Mouse (Mus musculus) CD8-positive naive resting alpha-beta T cell, adult 57 days (primary cell): ENCODE results near the gene Lztr1. TPM values are rescaled to one million over a fixed set of nuclear protein-coding genes. Genes with fewer than 3 reads are reported as not detected.

ENCODE experiments used
- total RNA-seq: library from RNA; stranded (reverse); gene quantifications from one replicate; pipeline ENCODE4 v1.2.4, GENCODE M21; 2023

Gene Lztr1
- total RNA-seq: 73.7 TPM

DNA sequence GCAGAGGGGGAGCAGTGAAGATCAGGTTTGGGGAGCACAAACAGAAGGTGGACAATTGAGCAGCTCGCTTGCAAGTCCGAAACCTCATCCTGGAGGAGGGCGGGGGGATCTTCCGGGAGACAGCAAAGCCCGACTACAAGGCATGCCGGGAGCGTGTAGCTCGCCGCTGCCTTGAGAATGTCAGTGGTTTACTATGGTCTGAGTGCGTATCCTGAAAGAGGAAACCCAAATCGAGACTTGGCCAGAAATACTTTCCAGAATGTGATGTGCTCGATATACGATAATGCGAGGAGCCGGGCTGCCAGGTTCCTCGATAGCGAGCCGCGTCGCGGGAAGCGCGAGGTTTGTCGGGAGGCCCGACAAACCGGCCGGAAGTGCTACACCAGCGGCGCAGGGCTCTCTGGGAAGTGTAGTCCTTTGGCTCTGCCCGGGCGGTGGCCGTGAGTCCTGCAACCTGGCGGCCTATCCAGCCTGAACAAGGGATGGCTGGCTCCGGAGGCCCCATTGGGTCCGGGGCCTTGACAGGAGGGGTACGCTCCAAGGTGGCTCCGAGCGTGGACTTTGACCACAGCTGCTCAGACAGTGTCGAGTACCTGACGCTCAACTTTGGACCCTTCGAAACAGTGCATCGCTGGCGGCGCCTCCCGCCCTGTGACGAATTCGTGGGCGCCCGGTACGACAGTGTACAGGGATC lies at the start of gene Lztr1:
TSS of gene Lztr1 (plus strand) at position 143 of the 694 bp plus-strand sequence.

DNA sequence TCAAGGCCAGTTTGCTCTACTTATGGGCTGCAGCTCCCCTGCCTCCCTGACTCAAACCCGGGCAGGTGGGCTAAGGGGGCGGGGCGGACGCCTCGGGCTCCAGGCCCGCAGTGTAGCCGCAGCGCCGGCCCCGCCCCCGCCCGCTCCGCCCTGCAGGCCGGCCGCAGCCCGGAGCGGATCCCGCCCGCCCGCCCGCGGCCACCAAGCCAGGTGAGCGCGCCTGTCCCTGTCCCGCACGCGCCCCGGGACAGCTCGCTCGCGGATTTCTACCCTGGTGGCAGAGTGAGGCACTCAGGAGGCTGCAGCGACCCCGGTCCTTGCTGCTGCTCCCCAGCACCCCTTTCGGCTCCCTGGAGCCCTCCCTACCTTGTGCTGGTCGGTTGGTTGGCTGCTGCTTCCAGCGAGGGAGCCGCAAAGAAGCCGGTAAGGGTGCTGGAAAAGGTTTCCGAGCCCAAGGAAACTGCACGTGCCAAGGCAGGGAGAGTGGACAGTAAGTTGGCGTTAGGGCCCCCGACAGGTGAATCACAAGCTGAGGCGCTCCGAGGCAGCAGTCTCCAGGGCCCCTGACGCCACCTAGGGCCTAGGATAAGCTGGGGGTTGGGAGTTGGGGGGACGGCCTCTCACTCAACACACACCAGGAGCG lies 18.9 kb upstream of the Lztr1 start, which contains the start of gene Aifm3:
TSS of gene Aifm3 (plus strand) at position 143 of the 643 bp plus-strand sequence.

GRCm38 (mm10) chr16:17530640-17531288 lies 22.3 kb downstream of the Lztr1 start, which contains the start of gene Thap7:
Gene Thap7 (minus strand): TSS chr16:17531136.

DNA sequence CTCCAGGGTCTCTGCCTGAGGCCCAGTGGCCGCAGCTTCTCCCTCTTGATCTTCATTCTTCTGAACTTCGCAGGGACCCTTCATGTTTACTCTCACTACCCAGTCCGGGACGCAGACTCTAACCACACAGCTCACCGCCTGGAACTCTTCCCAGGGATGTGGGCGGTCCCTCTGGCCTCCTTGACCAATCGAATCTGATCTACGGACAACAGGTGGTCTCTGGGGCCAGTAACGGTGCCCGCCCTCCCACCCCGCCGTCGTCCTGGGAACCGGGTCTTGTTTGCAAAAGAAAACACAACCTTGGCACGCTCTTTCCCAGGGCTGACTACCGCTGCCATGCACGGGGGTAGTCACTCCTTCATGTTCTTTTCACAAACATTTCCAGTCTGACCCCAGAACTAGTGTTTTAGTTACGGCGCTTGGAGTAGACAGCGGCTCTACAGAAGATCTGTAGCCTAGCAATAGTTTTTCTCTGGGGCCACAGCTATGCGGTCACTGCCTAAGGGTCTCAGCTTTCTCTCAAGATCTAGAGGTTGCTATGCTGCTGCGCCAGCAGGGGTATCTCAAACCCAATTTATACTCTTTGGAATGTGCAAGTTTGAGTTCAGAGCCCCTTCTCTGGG lies 52.8 kb downstream of the Lztr1 start, which contains the start of gene Lrrc74b:
TSS of gene Lrrc74b (minus strand) at position 120 of the 623 bp plus-strand sequence.

DNA sequence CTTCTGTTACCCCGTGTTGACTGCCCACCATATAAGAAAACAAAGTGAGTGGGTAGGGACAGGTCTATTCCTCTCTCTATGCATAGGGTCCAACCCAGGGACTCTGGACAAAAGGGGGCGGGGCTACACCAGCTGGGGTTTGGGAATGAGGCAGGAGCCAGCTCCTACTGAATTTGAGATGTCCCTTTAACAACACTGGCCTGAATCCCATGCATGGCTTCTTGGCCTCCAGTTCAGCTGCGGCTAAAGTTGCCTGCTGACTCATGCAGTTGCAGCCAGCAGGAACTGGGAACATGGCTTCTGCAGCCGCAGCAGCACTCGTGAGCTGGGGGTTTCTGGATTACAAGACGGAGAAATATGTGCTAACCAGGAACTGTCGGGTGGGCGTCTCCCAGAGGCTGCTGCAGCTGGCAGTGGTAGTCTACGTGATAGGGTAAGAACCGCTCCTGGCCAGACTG lies 53.3 kb downstream of the Lztr1 start, which contains the start of gene P2rx6:
TSS of gene P2rx6 (plus strand) at position 135 of the 458 bp plus-strand sequence.

Other genes starting within 250 kb of the Lztr1 start
- 26.1 TPM for gene Tmem191c, start 232.6 kb upstream of the Lztr1 start, total RNA-seq
- gene Serpind1, start 177.3 kb upstream of the Lztr1 start, total RNA-seq: not detected
- 20.9 TPM for gene Snap29, start 102.7 kb upstream of the Lztr1 start, total RNA-seq
- gene Pi4ka, start 102.4 kb upstream of the Lztr1 start, total RNA-seq: 107 TPM
- gene Crkl, start 56.7 kb upstream of the Lztr1 start, total RNA-seq: 50.7 TPM
- gene Aifm3, start 19.1 kb upstream of the Lztr1 start, total RNA-seq: not detected
- 39.9 TPM for gene Thap7, start 22.4 kb downstream of the Lztr1 start, total RNA-seq
- not detected for gene Lrrc74b, start 52.6 kb downstream of the Lztr1 start, total RNA-seq
- not detected for gene P2rx6, start 53.2 kb downstream of the Lztr1 start, total RNA-seq
- 0.34 TPM for gene Slc7a4, start 74.5 kb downstream of the Lztr1 start, total RNA-seq
- gene Smpd4, start 110.7 kb downstream of the Lztr1 start, total RNA-seq: 44.3 TPM
- gene Ccdc74a, start 137.8 kb downstream of the Lztr1 start, total RNA-seq: 0.89 TPM
- gene Med15, start 224.2 kb downstream of the Lztr1 start, total RNA-seq: 166 TPM